Mouse (Mus musculus) cerebellum, adult 2 months (tissue): ENCODE results near the gene Itpkb. TPM values are rescaled to one million over a fixed set of nuclear protein-coding genes. Genes with fewer than 3 reads are reported as not detected.

Source experiments
- DNase-seq, 2 experiments: peaks; one replicate each; pipeline ENCODE4 v3.0.0; 2021
- H3K27ac ChIP-seq: fragments of 200-500 bp; 2 replicates; pipeline ENCODE4 v1.5.1; 2012; ENCODE audit warnings: low read length, control low read depth, inconsistent platforms; ENCODE audit not compliant: insufficient read depth
- H3K27me3 ChIP-seq: fragments of 200-500 bp; 2 replicates; pipeline ENCODE4 v1.6.1; 2012; ENCODE audit warnings: inconsistent platforms, mild to moderate bottlenecking, low read length, moderate library complexity; ENCODE audit not compliant: control insufficient read depth, insufficient read depth
- H3K4me1 ChIP-seq: fragments of 200-500 bp; 2 replicates; pipeline ENCODE4 v1.6.1; 2011; ENCODE audit warnings: low read length; ENCODE audit not compliant: control insufficient read depth, insufficient read depth
- H3K4me3 ChIP-seq: fragments of 200-500 bp; replicated peaks from 2 replicates; pipeline ENCODE3; 2011; ENCODE audit warnings: mild to moderate bottlenecking, low read depth, low read length, control low read depth; ENCODE audit not compliant: insufficient read depth
- CTCF ChIP-seq: fragments of 200-500 bp; IDR thresholded peaks from 2 replicates; pipeline ENCODE4 v1.5.1; 2011; ENCODE audit warnings: low read depth, mild to moderate bottlenecking, control low read depth, low read length, moderate library complexity, borderline replicate concordance; ENCODE audit not compliant: insufficient read depth
- POLR2A ChIP-seq: fragments of 200-500 bp; IDR thresholded peaks from 2 replicates; pipeline ENCODE4 v1.6.1; 2011; ENCODE audit warnings: low read length, control low read depth, borderline replicate concordance; ENCODE audit not compliant: insufficient read depth
- WGBS: fragments of 180-500 bp; shearing (Covaris S2); methylation state at CpG from one replicate; pipeline ENCODE4 v1.1.7; 2018; 5-methylcytosine and 5-hydroxymethylcytosine counted together
- polyA plus RNA-seq: library from polyadenylated mRNA; depleted of rRNA; stranded (reverse); fragments of >200 nt; gene quantifications from 2 replicates; pipeline ENCODE4 v1.2.3, GENCODE M21; 2012; rRNA removed

Itpkb gene
- polyA plus RNA-seq, 1 experiment = 34.1 TPM

GRCm38 (mm10) chr1:180462396-180462795, 132.1 kb downstream of the Itpkb start:
- DNase-seq = peak; percentile 21 to 38
- H3K27me3 ChIP-seq = no peaks in the 10 kb centered on the region
- TF ChIP-seq CTCF = no peak
- no peak overlapping the region for H3K4me3 ChIP-seq
- 33% methylated on average over 5 of the region's 5 CpGs for WGBS
- H3K4me1 ChIP-seq = peaks cover 33% of the 10 kb centered on the region
- H3K27ac ChIP-seq = no peak overlapping the region

DNA sequence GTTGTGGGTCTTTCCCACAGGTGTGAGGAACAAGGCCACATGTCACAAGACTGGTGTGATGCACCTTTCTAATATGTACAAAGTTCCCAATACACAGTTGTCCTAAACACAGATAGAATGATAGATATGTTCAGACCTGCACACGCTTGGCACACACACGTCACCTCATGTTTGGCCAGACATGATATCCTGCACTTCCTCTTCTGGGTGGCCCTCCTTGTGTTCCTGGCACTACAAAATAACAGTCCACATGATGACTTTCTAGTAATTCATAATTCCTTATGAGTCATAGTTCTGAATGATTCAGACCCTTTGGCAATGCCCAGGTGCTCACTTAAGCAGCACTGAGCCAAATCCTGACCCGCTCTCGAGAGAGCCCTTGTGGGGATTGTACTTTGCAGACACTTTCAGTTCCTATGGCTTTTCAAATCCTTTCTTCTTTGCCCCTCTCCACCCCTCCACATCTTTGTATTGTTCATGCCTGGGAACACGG, 132.7 kb downstream of the Itpkb start:
- WGBS = 77% methylated on average over 5 of the region's 5 CpGs
- H3K4me1 ChIP-seq = peaks cover 29% of the 10 kb centered on the region
- DNase-seq = peak in 1 of 2 experiments; percentile 27
- H3K4me3 ChIP-seq = no peak overlapping the region
- no peak overlapping the region for H3K27ac ChIP-seq
- no peaks in the 10 kb centered on the region for H3K27me3 ChIP-seq
- TF ChIP-seq CTCF = no peak
- TF ChIP-seq POLR2A = no peak

GRCm38 (mm10) chr1:180464357-180464756, 134.1 kb downstream of the Itpkb start:
- 93% methylated on average over 5 of the region's 5 CpGs for WGBS
- peaks cover 18% of the 10 kb centered on the region for H3K4me1 ChIP-seq
- no peaks in the 10 kb centered on the region for H3K27me3 ChIP-seq
- TF ChIP-seq CTCF (no peak), POLR2A (no peak)
- H3K4me3 ChIP-seq = no peak overlapping the region
- no peak overlapping the region for H3K27ac ChIP-seq
- no peak for DNase-seq

GRCm38 (mm10) chr1:180465620-180466019, 135.3 kb downstream of the Itpkb start:
- Histone ChIP-seq H3K27ac (no peak overlapping the region), H3K27me3 (no peaks in the 10 kb centered on the region), H3K4me3 (no peak overlapping the region), H3K4me1 (peaks cover 18% of the 10 kb centered on the region)
- DNase-seq = peak in 1 of 2 experiments; percentile 29
- 26% methylated on average over 5 of the region's 5 CpGs for WGBS
- TF ChIP-seq POLR2A (no peak), CTCF (no peak)

- Histone ChIP-seq H3K4me1 (peaks cover 7% of the 10 kb centered on the region), H3K27me3 (no peaks in the 10 kb centered on the region), H3K4me3 (no peak overlapping the region), H3K27ac (no peak overlapping the region)
- no peak for TF ChIP-seq POLR2A
- 33% methylated on average over 4 of the region's 4 CpGs for WGBS
- no peak for DNase-seq
Measured at GRCm38 (mm10) chr1:180468004-180468403, 137.7 kb downstream of the Itpkb start.

- Histone ChIP-seq H3K27ac (no peak overlapping the region), H3K27me3 (no peaks in the 10 kb centered on the region), H3K4me3 (no peak overlapping the region), H3K4me1 (no peaks in the 10 kb centered on the region)
- TF ChIP-seq CTCF = no peak
- TF ChIP-seq POLR2A = no peak
- DNase-seq = peak in 1 of 2 experiments; percentile 57
Measured at GRCm38 (mm10) chr1:180473566-180473965, 143.3 kb downstream of the Itpkb start.

Other genes starting within 250 kb of the Itpkb start
- gene Coq8a, start 130.9 kb upstream of the Itpkb start, polyA plus RNA-seq = 51.2 and 56.0 TPM in 2 replicates
- gene Psen2, start 67.0 kb upstream of the Itpkb start, polyA plus RNA-seq = 46.6 and 53.2 TPM in 2 replicates
- 7.3 and 8.2 TPM in 2 replicates for gene Stum, start 153.0 kb downstream of the Itpkb start, polyA plus RNA-seq
- gene Parp1, start 238.4 kb downstream of the Itpkb start, polyA plus RNA-seq = 58.1 and 63.1 TPM in 2 replicates